Mouse (Mus musculus) bone marrow macrophage, adult 2 months (primary cell): ENCODE measurements around the gene Fth1. TPM values are rescaled to one million over a fixed set of nuclear protein-coding genes. Genes with fewer than 3 reads are reported as not detected.

ENCODE experiments used
- H3K27ac ChIP-seq: 2 replicates; pipeline ENCODE4 v1.5.1; 2012; ENCODE audit warnings: low read depth, low read length; ENCODE audit not compliant: insufficient read depth
- H3K4me1 ChIP-seq: 2 replicates; pipeline ENCODE4 v1.6.1; 2012; ENCODE audit warnings: low read length; ENCODE audit not compliant: control insufficient read depth, insufficient read depth
- H3K4me3 ChIP-seq: 2 replicates; pipeline ENCODE4 v1.5.1; 2012; ENCODE audit warnings: mild to moderate bottlenecking, low read length, moderate library complexity; ENCODE audit not compliant: insufficient read depth
- CTCF ChIP-seq: IDR thresholded peaks from 2 replicates; pipeline ENCODE4 v1.5.1; 2012; ENCODE audit warnings: low read depth, mild to moderate bottlenecking, low read length, moderate library complexity
- POLR2A ChIP-seq: IDR thresholded peaks from 2 replicates; pipeline ENCODE4 v1.6.1; 2012; ENCODE audit warnings: mild to moderate bottlenecking, low read depth, low read length, borderline replicate concordance
- polyA plus RNA-seq: library from polyadenylated mRNA; stranded (reverse); fragments of >200 nt; gene quantifications from 2 replicates; pipeline ENCODE4 v1.2.4, GENCODE M21; 2012; ENCODE audit not compliant: missing spikeins, insufficient read depth, insufficient read length

The Fth1 gene
- polyA plus RNA-seq, 1 experiment = 20,335 TPM

GRCm38 (mm10) chr19:10017637-10018526 lies 37.5 kb downstream of the Fth1 start:
- H3K27ac ChIP-seq = peak overlapping the region; percentile 53
- 0 out of 2 replicates have a peak, but pooled peaks have one; percentile 49 for TF ChIP-seq POLR2A
- no peak for TF ChIP-seq CTCF
- H3K4me3 ChIP-seq = peak overlapping the region; percentile 81
- H3K4me1 ChIP-seq = peaks cover 25% of the 10 kb centered on the region

- no peak for TF ChIP-seq CTCF
- no peak for TF ChIP-seq POLR2A
Measured at GRCm38 (mm10) chr19:10018527-10018818, 38.1 kb downstream of the Fth1 start.

GRCm38 (mm10) chr19:10019214-10019760 lies 38.9 kb downstream of the Fth1 start:
- H3K4me1 ChIP-seq = peaks cover 38% of the 10 kb centered on the region
- TF ChIP-seq CTCF (no peak), POLR2A (no peak)
- H3K27ac ChIP-seq = peak overlapping the region; percentile 53
- H3K4me3 ChIP-seq = peak overlapping the region; percentile 81

More at GRCm38 (mm10) chr19:10018527-10018818, 38.1 kb downstream of the Fth1 start:
- peak overlapping the region; percentile 81 for H3K4me3 ChIP-seq
- H3K4me1 ChIP-seq = peaks cover 30% of the 10 kb centered on the region
- H3K27ac ChIP-seq = peak overlapping the region; percentile 53

- Histone ChIP-seq H3K4me3 (peak overlapping the region; percentile 47), H3K4me1 (peaks cover 54% of the 10 kb centered on the region), H3K27ac (peak overlapping the region; percentile 99)
- TF ChIP-seq CTCF (no peak), POLR2A (no peak)
Measured at GRCm38 (mm10) chr19:10021981-10022380, 41.6 kb downstream of the Fth1 start.

GRCm38 (mm10) chr19:10022414-10023303 lies 42.3 kb downstream of the Fth1 start:
- H3K27ac ChIP-seq = peak overlapping the region; percentile 99
- no peak for TF ChIP-seq POLR2A
- TF ChIP-seq CTCF = peak; percentile 12; the same call in 1 of the 2 replicates
- peaks cover 51% of the 10 kb centered on the region for H3K4me1 ChIP-seq
- H3K4me3 ChIP-seq = peak overlapping the region; percentile 47

GRCm38 (mm10) chr19:10023304-10023758 lies 42.9 kb downstream of the Fth1 start:
- H3K4me3 ChIP-seq = peak overlapping the region; percentile 33
- peak overlapping the region; percentile 99 for H3K27ac ChIP-seq
- peaks cover 49% of the 10 kb centered on the region for H3K4me1 ChIP-seq
- TF ChIP-seq CTCF (no peak), POLR2A (no peak)

- TF ChIP-seq POLR2A = no peak
- Histone ChIP-seq H3K27ac (peak overlapping the region; percentile 99), H3K4me1 (peaks cover 49% of the 10 kb centered on the region), H3K4me3 (peak overlapping the region; percentile 45)
Measured at GRCm38 (mm10) chr19:10025169-10025875, 44.9 kb downstream of the Fth1 start.

GRCm38 (mm10) chr19:10029746-10030145 lies 49.3 kb downstream of the Fth1 start:
- TF ChIP-seq CTCF (no peak), POLR2A (no peak)
- peaks cover 15% of the 10 kb centered on the region for H3K4me1 ChIP-seq
- no peak overlapping the region for H3K4me3 ChIP-seq
- no peak overlapping the region for H3K27ac ChIP-seq

- Histone ChIP-seq H3K27ac (no peak overlapping the region), H3K4me3 (no peak overlapping the region), H3K4me1 (peaks cover 9% of the 10 kb centered on the region)
- no peak for TF ChIP-seq POLR2A
- peak; percentile 83 for TF ChIP-seq CTCF
Measured at GRCm38 (mm10) chr19:10033211-10033973, 53.0 kb downstream of the Fth1 start.
